Mouse (Mus musculus) right cerebral cortex, postnatal 10 days (tissue): ENCODE data around the gene Gm904.
"Not testable (repeated sequence)": the region's sequence is repeated elsewhere in the genome, so short reads cannot be mapped to it uniquely, and the experiment has no call there.

ENCODE experiments used
- DNase-seq, 2 experiments: peaks; one replicate each; pipeline ENCODE4 v3.0.0; 2021; ENCODE audit warnings: low spot score in 2 of 2

Gm904 gene

DNA sequence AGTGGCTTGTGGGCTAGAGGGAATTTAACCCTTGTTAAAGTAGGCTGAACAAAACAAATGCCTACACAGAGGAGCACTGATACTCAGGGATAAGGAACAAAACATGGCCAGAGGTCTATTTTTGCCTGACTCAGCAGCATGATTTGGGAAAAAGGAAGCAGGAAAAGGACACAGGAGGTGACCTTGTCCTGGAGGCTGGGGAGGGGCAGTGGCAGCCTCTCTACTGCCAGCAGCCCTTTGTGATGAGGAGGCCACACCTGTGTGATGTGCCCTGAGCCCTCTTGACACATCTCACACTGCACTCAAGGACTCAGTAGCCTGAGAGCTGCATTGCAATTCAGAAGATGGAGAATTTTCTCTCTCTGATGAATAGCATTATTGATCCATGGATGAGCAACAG is at the start of gene Gm904:
Gm904 (plus strand) TSS at position 301 of the 400 bp plus-strand sequence.
- DNase-seq: not testable (repeated sequence)

DNA sequence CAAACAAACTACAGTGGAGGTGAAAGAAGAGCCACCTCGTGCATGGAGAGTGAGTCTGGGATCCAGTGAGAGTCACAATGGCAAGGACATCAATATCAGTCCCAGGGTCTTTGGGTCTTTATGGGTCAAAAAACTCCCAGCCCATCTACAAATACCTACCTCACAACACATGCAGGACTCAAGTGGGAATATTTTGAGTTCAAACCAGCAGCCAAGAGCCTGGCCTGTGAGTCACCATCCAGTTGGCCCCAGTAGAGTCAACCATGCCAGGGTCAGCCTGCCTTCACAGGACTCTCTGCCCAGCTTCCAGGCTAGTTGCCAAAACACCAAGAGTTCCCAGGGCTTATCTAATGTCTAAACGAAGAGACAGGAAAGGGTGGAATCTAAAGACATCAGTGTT is 5.7 kb downstream of the Gm904 start:
- not testable (repeated sequence) for DNase-seq
